Mouse (Mus musculus) testis, adult 10 weeks (tissue): ENCODE measurements around the gene Mettl13. TPM values are rescaled to one million over a fixed set of nuclear protein-coding genes. Genes with fewer than 3 reads are reported as not detected.

ENCODE experiments used
- polyA plus RNA-seq: library from polyadenylated mRNA; stranded (reverse); fragments of 350-450 nt; fragmentation: Illumina TruSeq; extraction: RNeasy Lipid Tissue Mini Kit (QIAGEN cat#74804); gene quantifications from one replicate; pipeline ENCODE4 v1.2.3, GENCODE M21; 2014; ENCODE audit warnings: low read depth, low replicate concordance

The Mettl13 gene
- polyA plus RNA-seq, result 1.8 TPM

DNA sequence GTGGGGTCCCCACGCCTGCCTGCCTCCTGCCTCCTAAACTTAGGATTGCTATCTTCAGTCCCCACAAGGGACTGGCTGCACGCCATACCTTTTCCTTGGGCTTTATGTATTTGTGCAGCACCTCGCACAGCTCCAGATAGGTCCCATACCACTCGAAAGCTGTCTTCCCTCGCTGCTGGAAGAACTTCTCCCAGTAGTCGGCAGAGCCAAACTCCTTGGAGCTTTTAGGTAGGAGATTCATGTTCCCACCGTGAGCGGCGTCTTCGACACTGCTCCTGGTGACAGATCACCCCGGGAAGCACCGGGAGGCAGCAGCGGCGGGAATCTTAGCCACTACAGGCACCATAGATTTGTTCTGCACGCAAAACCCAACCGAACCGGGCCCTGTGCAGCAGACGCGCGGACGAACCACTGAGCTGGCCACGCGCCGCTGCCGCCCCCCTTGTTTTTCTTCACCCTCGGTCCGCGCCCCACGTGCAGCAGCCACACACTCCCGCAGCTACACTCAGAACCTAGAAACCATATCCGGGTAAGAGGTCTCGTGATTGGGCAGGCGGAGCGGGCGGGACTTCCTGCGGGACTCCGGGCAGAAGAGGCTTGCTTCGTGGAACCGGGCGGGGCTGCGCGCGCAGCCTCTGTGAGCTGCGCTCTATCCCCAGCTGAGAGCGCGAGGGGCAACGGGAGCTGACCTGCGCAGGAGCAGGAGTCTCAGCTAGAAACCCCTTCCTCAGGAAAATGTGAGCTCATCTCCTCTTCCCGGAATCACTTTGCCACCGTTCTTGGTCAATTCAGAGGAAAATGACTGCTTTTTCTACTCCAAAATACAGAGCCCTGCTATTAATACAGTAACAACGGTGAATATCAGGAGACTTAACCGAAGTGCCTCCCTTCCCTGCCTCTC lies at the start of gene Mettl13:
Mettl13 (minus strand) TSS at position 536 of the 901 bp plus-strand sequence.

DNA sequence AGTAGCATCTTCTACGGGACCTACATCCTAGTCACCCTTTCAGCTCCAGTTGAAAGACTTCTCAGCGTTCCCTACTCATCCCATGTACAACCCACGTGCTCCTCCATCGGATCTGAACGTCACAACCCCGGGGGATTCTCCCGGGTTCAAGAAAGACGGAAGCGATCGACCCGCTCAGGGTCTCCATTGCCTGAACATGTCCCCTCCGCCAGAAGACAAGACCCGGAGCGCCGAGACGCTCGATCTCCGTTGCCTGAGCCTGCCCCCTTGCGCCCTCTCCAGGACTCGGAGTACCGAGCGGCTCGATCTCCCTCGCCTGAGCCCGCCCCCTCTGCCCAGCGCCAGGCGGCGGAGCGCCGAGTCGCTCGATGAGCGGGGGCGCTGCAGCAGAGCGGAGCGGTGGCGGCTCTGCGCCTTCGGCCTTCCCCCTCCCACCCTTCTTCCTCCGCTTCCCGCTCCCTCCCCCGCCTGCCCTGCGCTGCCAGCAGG lies 22.0 kb upstream of the Mettl13 start, which contains the start of gene Vamp4:
Vamp4 (plus strand) TSS at position 256 of the 489 bp plus-strand sequence.

Other genes starting within 250 kb of the Mettl13 start
- gene Dnm3, start 70.5 kb downstream of the Mettl13 start, polyA plus RNA-seq, result 32.4 TPM
- 150 TPM for gene Vamp4, start 22.0 kb upstream of the Mettl13 start, polyA plus RNA-seq
- gene Myoc, start 90.6 kb upstream of the Mettl13 start, polyA plus RNA-seq, result 0.20 TPM
- gene Myocos, start 109.7 kb upstream of the Mettl13 start, polyA plus RNA-seq, result 1.2 TPM
- 42.0 TPM for gene Prrc2c, start 192.0 kb upstream of the Mettl13 start, polyA plus RNA-seq